Mouse (Mus musculus) kidney, postnatal 0 days (tissue): ENCODE results near the gene Camk2d. TPM values are rescaled to one million over a fixed set of nuclear protein-coding genes. Genes with fewer than 3 reads are reported as not detected.

ENCODE experiments used
- ATAC-seq: fragments of 200-750 bp; cut with Nextera tagmentation; replicated peaks from 2 replicates; pipeline ENCODE4 v1.8.0; 2017; ENCODE audit warnings: low read depth, moderate number of reproducible peaks, moderate TSS enrichment, moderate library complexity; ENCODE audit not compliant: low FRiP score
- DNase-seq: peaks from one replicate; pipeline ENCODE4 v3.0.0-alpha.2; 2016; ENCODE audit warnings: low spot score
- H3K27ac ChIP-seq: fragments of 300-500 bp; sonication (generic); 2 replicates; pipeline ENCODE4 v1.5.1; 2014; ENCODE audit warnings: mild to moderate bottlenecking
- H3K27me3 ChIP-seq: fragments of 300-500 bp; sonication (generic); 2 replicates; pipeline ENCODE4 v1.6.1; 2014; ENCODE audit warnings: low read length, mixed read lengths; ENCODE audit not compliant: insufficient read depth
- H3K36me3 ChIP-seq: fragments of 300-500 bp; sonication (generic); 2 replicates; pipeline ENCODE4 v1.6.1; 2014; ENCODE audit warnings: low read length, mixed read lengths; ENCODE audit not compliant: insufficient read depth
- H3K4me1 ChIP-seq: fragments of 300-500 bp; sonication (generic); replicated peaks from 2 replicates; pipeline ENCODE4 v1.6.1; 2014; ENCODE audit warnings: antibody characterized with exemption, low read length, mixed read lengths; ENCODE audit not compliant: insufficient read depth
- H3K4me2 ChIP-seq: fragments of 300-500 bp; sonication (generic); 2 replicates; pipeline ENCODE4 v1.6.1; 2014; ENCODE audit warnings: mild to moderate bottlenecking, low read length, moderate library complexity, mixed read lengths
- H3K4me3 ChIP-seq: fragments of 300-500 bp; sonication (generic); replicated peaks from 2 replicates; pipeline ENCODE4 v1.5.1; 2014; ENCODE audit warnings: low read depth, low read length
- H3K9ac ChIP-seq: fragments of 300-500 bp; sonication (generic); 2 replicates; pipeline ENCODE4 v1.6.1; 2014; ENCODE audit warnings: low read depth, low read length
- H3K9me3 ChIP-seq: fragments of 300-500 bp; sonication (generic); replicated peaks from 2 replicates; pipeline ENCODE4 v1.6.1; 2016; ENCODE audit warnings: low read length, inconsistent platforms, mixed read lengths
- CTCF ChIP-seq: IDR thresholded peaks from 2 replicates; pipeline ENCODE4 v1.5.1; 2016; ENCODE audit warnings: antibody characterized with exemption, low read depth, mild to moderate bottlenecking, moderate library complexity
- WGBS: fragments of 180-500 bp; shearing (Covaris S2); extraction: QIAGEN DNeasy Blood & Tissue Kit; methylation state at CpG from one replicate; pipeline ENCODE4 v1.1.7; 2014; 5-methylcytosine and 5-hydroxymethylcytosine counted together
- polyA plus RNA-seq: library from polyadenylated mRNA; unstranded; fragments of >200 nt; fragmentation: Nextera tagmentation; extraction: Ambion mirVana; gene quantifications from 2 replicates; pipeline ENCODE4 v1.2.1, GENCODE M21; 2015

The Camk2d gene
- polyA plus RNA-seq, 1 experiment from 2014 or later, result 28.3 TPM

- no peak overlapping the region for H3K4me2 ChIP-seq
- no peak overlapping the region for H3K27ac ChIP-seq
- no peaks in the 10 kb centered on the region for H3K4me1 ChIP-seq
- no peak overlapping the region for H3K9ac ChIP-seq
- H3K27me3 ChIP-seq, result no peaks in the 10 kb centered on the region
- WGBS, result 47% methylated on average over 1 of the region's 1 CpGs
- H3K36me3 ChIP-seq, result no peaks in the 10 kb centered on the region
- no peak for TF ChIP-seq CTCF
- H3K9me3 ChIP-seq, result no peaks in the 10 kb centered on the region
- ATAC-seq, result no peak
- DNase-seq, result no peak
- no peak overlapping the region for H3K4me3 ChIP-seq
Measured at GRCm38 (mm10) chr3:126878233-126878632, 282.1 kb downstream of the Camk2d start.

DNA sequence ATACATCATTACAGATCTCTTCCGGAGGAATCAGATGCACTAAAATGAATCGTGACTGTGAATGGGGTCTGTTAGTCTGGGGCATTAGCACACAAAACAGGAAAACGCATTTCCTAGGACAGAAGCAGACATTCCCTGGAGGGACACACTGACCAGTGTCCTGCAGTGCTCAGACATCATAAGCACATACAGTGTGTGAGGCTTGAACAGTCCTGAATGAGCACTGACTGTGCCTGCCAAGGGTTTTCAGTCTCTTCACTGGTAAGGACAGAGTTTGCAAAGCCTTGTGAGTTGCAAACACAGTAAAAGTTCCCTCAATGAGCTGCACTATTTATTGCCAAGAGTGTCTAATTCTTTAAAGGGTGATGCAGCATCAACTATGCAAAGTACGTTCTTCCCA is 290.0 kb downstream of the Camk2d start:
- no peak for TF ChIP-seq CTCF
- Histone ChIP-seq H3K4me1 (no peaks in the 10 kb centered on the region), H3K9ac (no peak overlapping the region), H3K27ac (no peak overlapping the region), H3K4me2 (no peak overlapping the region), H3K36me3 (no peaks in the 10 kb centered on the region), H3K4me3 (no peak overlapping the region), H3K27me3 (no peaks in the 10 kb centered on the region), H3K9me3 (no peaks in the 10 kb centered on the region)
- ATAC-seq (no peak), DNase-seq (no peak)
- 65% methylated on average over 4 of the region's 4 CpGs for WGBS

GRCm38 (mm10) chr3:126886644-126887043 is 290.5 kb downstream of the Camk2d start:
- Histone ChIP-seq H3K9me3 (no peaks in the 10 kb centered on the region), H3K4me2 (no peak overlapping the region), H3K4me1 (no peaks in the 10 kb centered on the region), H3K36me3 (no peaks in the 10 kb centered on the region), H3K27ac (no peak overlapping the region), H3K9ac (no peak overlapping the region), H3K4me3 (no peak overlapping the region), H3K27me3 (no peaks in the 10 kb centered on the region)
- DNase-seq, result no peak
- ATAC-seq, result no peak
- no peak for TF ChIP-seq CTCF
- WGBS, result 32% methylated on average over 4 of the region's 4 CpGs

Other genes with a start within 250 kb of the Camk2d start
- gene Arsj, start 232.6 kb upstream of the Camk2d start, polyA plus RNA-seq, result 0.79 TPM in 2 replicates